Mouse (Mus musculus) midbrain, embryonic 10.5 days (tissue): ENCODE measurements around the gene Neto2. TPM values are rescaled to one million over a fixed set of nuclear protein-coding genes. Genes with fewer than 3 reads are reported as not detected.
"Not testable (repeated sequence)": the region's sequence is repeated elsewhere in the genome, so short reads cannot be mapped to it uniquely, and the experiment has no call there.

Source experiments
- DNase-seq: peaks from one replicate; pipeline ENCODE4 v3.0.0-alpha.2; 2017; ENCODE audit warnings: low spot score
- H3K27ac ChIP-seq: fragments of 300-500 bp; sonication (generic); replicated peaks from 2 replicates; pipeline ENCODE4 v1.5.1; 2016; ENCODE audit warnings: mild to moderate bottlenecking
- H3K27me3 ChIP-seq: fragments of 300-500 bp; sonication (generic); 2 replicates; pipeline ENCODE4 v1.6.1; 2016; ENCODE audit warnings: low read depth, mild to moderate bottlenecking; ENCODE audit not compliant: poor library complexity, severe bottlenecking
- H3K36me3 ChIP-seq: fragments of 300-500 bp; sonication (generic); 2 replicates; pipeline ENCODE4 v1.6.1; 2016; ENCODE audit warnings: mild to moderate bottlenecking, moderate library complexity
- H3K4me1 ChIP-seq: fragments of 300-500 bp; sonication (generic); 2 replicates; pipeline ENCODE4 v1.6.1; 2016
- H3K4me3 ChIP-seq: fragments of 300-500 bp; sonication (generic); 2 replicates; pipeline ENCODE4 v1.5.1; 2016; ENCODE audit warnings: mild to moderate bottlenecking, moderate library complexity
- H3K9me3 ChIP-seq: fragments of 300-500 bp; sonication (generic); replicated peaks from 2 replicates; pipeline ENCODE4 v1.6.1; 2016; ENCODE audit warnings: mild to moderate bottlenecking
- WGBS: fragments of 180-500 bp; shearing (Covaris S2); methylation state at CpG from one replicate; pipeline ENCODE4 v1.1.7; 2016; 5-methylcytosine and 5-hydroxymethylcytosine counted together
- polyA plus RNA-seq: library from polyadenylated mRNA; unstranded; fragments of >200 nt; fragmentation: Nextera tagmentation; extraction: Ambion mirVana; gene quantifications from 2 replicates; pipeline ENCODE4 v1.2.1, GENCODE M21; 2016

Neto2 gene
- polyA plus RNA-seq, 1 experiment from 2014 or later: 16.8 TPM

GRCm38 (mm10) chr8:85624450-85624849, 76.3 kb downstream of the Neto2 start:
- WGBS: 91% methylated on average over 6 of the region's 6 CpGs
- no peaks in the 10 kb centered on the region for H3K4me1 ChIP-seq

GRCm38 (mm10) chr8:85623246-85623645, 77.5 kb downstream of the Neto2 start:
- H3K27me3 ChIP-seq: no peaks in the 10 kb centered on the region
- WGBS: 91% methylated on average over 5 of the region's 5 CpGs

More at GRCm38 (mm10) chr8:85624450-85624849, 76.3 kb downstream of the Neto2 start:
- Histone ChIP-seq H3K9me3 (peaks cover 3% of the 10 kb centered on the region; the same call in 1 of the 2 replicates), H3K27me3 (no peaks in the 10 kb centered on the region), H3K36me3 (peaks cover 31% of the 10 kb centered on the region), H3K4me3 (no peak overlapping the region), H3K27ac (no peak overlapping the region)
- DNase-seq: no peak

DNA sequence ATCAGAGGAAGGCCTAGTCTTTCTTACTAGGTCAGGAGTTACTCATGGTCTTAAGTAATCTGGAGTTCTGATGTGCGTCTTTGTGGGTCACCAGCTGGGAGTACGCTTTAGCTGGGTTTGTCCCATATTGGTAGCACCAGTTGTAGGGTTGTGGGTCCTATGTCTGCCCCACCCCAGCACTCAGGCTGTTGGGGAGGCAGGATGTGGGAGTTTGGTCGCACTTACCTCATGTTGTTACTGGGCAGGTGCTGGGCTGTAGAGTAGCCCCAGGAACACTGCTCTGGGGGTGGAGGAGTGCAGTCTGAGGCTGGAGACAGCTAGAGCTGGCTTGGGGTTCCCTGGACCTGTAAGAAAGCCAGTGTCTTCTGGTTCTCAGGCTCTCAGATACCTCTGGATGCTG, 81.9 kb downstream of the Neto2 start:
- no peaks in the 10 kb centered on the region for H3K27me3 ChIP-seq
- 86% methylated on average over 3 of the region's 3 CpGs for WGBS
- H3K36me3 ChIP-seq: peaks cover 26% of the 10 kb centered on the region
- no peak overlapping the region for H3K4me3 ChIP-seq
- H3K9me3 ChIP-seq: peaks cover 14% of the 10 kb centered on the region
- no peak for DNase-seq
- no peaks in the 10 kb centered on the region for H3K4me1 ChIP-seq
- no peak overlapping the region for H3K27ac ChIP-seq

More at GRCm38 (mm10) chr8:85623246-85623645, 77.5 kb downstream of the Neto2 start:
- DNase-seq: no peak
- Histone ChIP-seq H3K27ac (no peak overlapping the region), H3K9me3 (no peaks in the 10 kb centered on the region), H3K4me3 (no peak overlapping the region), H3K36me3 (peaks cover 28% of the 10 kb centered on the region), H3K4me1 (no peaks in the 10 kb centered on the region)

DNA sequence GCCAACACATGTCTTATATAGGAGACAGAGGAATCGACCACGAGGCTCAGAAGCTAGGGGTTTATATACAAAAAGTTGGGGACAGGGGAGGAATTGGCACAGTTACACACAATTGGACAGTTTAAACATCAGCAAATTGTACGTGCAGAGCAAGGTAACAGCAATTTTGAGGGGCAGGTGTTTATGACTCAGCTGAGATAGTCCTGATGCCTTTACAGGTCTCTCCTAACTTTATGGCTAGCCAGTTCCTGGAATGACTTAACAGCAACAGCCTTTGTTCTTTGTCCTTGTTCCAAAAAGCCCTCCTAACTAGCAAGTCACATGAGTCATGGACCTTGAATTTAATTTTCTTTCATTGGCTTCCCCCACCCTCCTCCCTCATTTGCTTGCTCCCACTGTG, 83.6 kb downstream of the Neto2 start:
- H3K27me3 ChIP-seq, H3K4me3 ChIP-seq, H3K4me1 ChIP-seq, DNase-seq, H3K27ac ChIP-seq: not testable (repeated sequence)
- 93% methylated on average over 3 of the region's 3 CpGs for WGBS
- peaks cover 19% of the 10 kb centered on the region for H3K36me3 ChIP-seq
- peaks cover 14% of the 10 kb centered on the region for H3K9me3 ChIP-seq

GRCm38 (mm10) chr8:85608836-85609235, 91.9 kb downstream of the Neto2 start:
- H3K36me3 ChIP-seq: no peaks in the 10 kb centered on the region
- WGBS: 85% methylated on average over 2 of the region's 2 CpGs
- H3K9me3 ChIP-seq: no peaks in the 10 kb centered on the region
- peak; percentile 6 for DNase-seq
- no peaks in the 10 kb centered on the region for H3K4me1 ChIP-seq
- H3K27ac ChIP-seq: no peak overlapping the region
- H3K4me3 ChIP-seq: no peak overlapping the region
- no peaks in the 10 kb centered on the region for H3K27me3 ChIP-seq

DNA sequence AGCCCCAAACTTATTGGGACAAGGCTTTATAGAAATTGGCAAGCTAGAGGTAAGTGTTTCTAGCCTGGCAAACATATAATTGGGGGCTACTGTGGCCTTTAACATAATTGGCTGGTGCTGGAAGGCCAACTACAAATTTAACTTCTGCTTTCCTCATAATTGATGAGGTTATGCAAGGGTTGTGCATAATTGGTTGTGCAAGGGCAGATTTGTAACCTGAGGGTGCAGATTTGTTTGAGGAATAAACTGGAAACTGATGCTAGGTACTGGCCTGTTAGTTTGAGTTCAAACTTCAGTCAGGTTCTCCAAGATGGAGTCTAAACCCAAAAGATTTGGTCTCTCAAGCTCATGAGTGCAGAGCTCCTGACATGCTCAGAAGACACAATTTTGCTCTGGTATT, 92.9 kb downstream of the Neto2 start:
- peak; percentile 2 for DNase-seq
- no peak overlapping the region for H3K27ac ChIP-seq
- H3K9me3 ChIP-seq: no peaks in the 10 kb centered on the region
- H3K4me1 ChIP-seq: no peaks in the 10 kb centered on the region
- no peak overlapping the region for H3K4me3 ChIP-seq
- H3K27me3 ChIP-seq: no peaks in the 10 kb centered on the region
- H3K36me3 ChIP-seq: no peaks in the 10 kb centered on the region

DNA sequence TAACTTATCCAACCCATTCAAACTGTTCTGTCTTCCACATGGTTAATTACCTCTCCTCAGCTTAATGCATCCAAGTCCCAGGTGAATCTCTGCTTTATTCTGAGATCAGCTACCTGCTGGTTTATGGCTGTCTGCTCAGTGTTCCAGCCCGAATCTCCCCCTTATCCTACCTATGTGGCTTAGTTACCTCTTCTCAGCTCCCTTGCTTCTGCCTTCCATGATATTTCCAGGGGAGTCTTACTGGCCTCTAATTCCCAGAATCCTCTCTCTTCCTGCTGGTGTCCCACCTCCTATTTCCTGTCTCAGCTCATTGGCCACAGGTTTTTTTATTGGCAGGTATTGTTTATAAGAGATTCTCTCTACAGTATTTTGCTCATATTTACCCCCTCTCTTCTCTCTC, 93.8 kb downstream of the Neto2 start:
- H3K36me3 ChIP-seq: no peaks in the 10 kb centered on the region
- H3K27me3 ChIP-seq: no peaks in the 10 kb centered on the region
- H3K27ac ChIP-seq: no peak overlapping the region
- DNase-seq: peak; percentile 9
- WGBS: 92% methylated on average over 1 of the region's 1 CpGs
- no peaks in the 10 kb centered on the region for H3K4me1 ChIP-seq
- H3K9me3 ChIP-seq: no peaks in the 10 kb centered on the region
- H3K4me3 ChIP-seq: no peak overlapping the region

- WGBS: 89% methylated on average over 3 of the region's 3 CpGs
- no peak overlapping the region for H3K4me3 ChIP-seq
- no peaks in the 10 kb centered on the region for H3K9me3 ChIP-seq
- no peak for DNase-seq
- H3K27me3 ChIP-seq: no peaks in the 10 kb centered on the region
- H3K4me1 ChIP-seq: no peaks in the 10 kb centered on the region
- no peak overlapping the region for H3K27ac ChIP-seq
- H3K36me3 ChIP-seq: no peaks in the 10 kb centered on the region
Observed at GRCm38 (mm10) chr8:85606561-85606960, 94.2 kb downstream of the Neto2 start.

- DNase-seq: no peak
- no peaks in the 10 kb centered on the region for H3K4me1 ChIP-seq
- WGBS: 89% methylated on average over 4 of the region's 4 CpGs
- no peaks in the 10 kb centered on the region for H3K36me3 ChIP-seq
- H3K9me3 ChIP-seq: no peaks in the 10 kb centered on the region
- H3K27me3 ChIP-seq: no peaks in the 10 kb centered on the region
- no peak overlapping the region for H3K27ac ChIP-seq
- H3K4me3 ChIP-seq: no peak overlapping the region
Observed at GRCm38 (mm10) chr8:85604201-85604600, 96.5 kb downstream of the Neto2 start.

GRCm38 (mm10) chr8:85603203-85603895, 97.4 kb downstream of the Neto2 start:
- WGBS: 45% methylated on average over 8 of the region's 8 CpGs
- peak; percentile 49 for DNase-seq
- Histone ChIP-seq H3K27me3 (no peaks in the 10 kb centered on the region), H3K4me3 (no peak overlapping the region), H3K27ac (no peak overlapping the region), H3K4me1 (no peaks in the 10 kb centered on the region), H3K36me3 (no peaks in the 10 kb centered on the region), H3K9me3 (no peaks in the 10 kb centered on the region)

- 71% methylated on average over 4 of the region's 4 CpGs for WGBS
- Histone ChIP-seq H3K36me3 (no peaks in the 10 kb centered on the region), H3K9me3 (no peaks in the 10 kb centered on the region), H3K27me3 (no peaks in the 10 kb centered on the region), H3K4me3 (no peak overlapping the region), H3K27ac (no peak overlapping the region), H3K4me1 (no peaks in the 10 kb centered on the region)
- no peak for DNase-seq
Observed at GRCm38 (mm10) chr8:85602737-85603136, 98.0 kb downstream of the Neto2 start.

GRCm38 (mm10) chr8:85601741-85602140, 99.0 kb downstream of the Neto2 start:
- WGBS: 86% methylated on average over 8 of the region's 8 CpGs
- no peak for DNase-seq

GRCm38 (mm10) chr8:85597413-85598191, 103.1 kb downstream of the Neto2 start:
- DNase-seq: no peak
- Histone ChIP-seq H3K9me3 (no peaks in the 10 kb centered on the region), H3K36me3 (no peaks in the 10 kb centered on the region), H3K27ac (no peak overlapping the region), H3K4me1 (peaks cover 9% of the 10 kb centered on the region; the same call in 1 of the 2 replicates), H3K27me3 (no peaks in the 10 kb centered on the region), H3K4me3 (no peak overlapping the region)
- 72% methylated on average over 8 of the region's 8 CpGs for WGBS

More at GRCm38 (mm10) chr8:85601741-85602140, 99.0 kb downstream of the Neto2 start:
- no peak overlapping the region for H3K4me3 ChIP-seq
- H3K27me3 ChIP-seq: no peaks in the 10 kb centered on the region
- no peaks in the 10 kb centered on the region for H3K4me1 ChIP-seq
- no peaks in the 10 kb centered on the region for H3K9me3 ChIP-seq
- no peak overlapping the region for H3K27ac ChIP-seq
- no peaks in the 10 kb centered on the region for H3K36me3 ChIP-seq
